9 mouse cellular contexts compared by ENCODE assay signal in genomic region chr5:75121646-75122045, GRCm38 (mm10). TPM values are rescaled to one million over a fixed set of nuclear protein-coding genes. Genes with fewer than 3 reads are reported as not detected.
A peak's percentile ranks its signal among the peaks of the same experiment; 100 is the strongest.
DNase-seq lines count a peak whose midpoint lies in the region.
"Had no signal": no experiment of that assay in that cellular context is flagged by ENCODE, and none has a peak within 500 bp of the region (broad histone marks: within the 10 kb centered on the region; RNA-seq: fewer than 3 reads in every experiment).

No protein-coding gene starts in this region.

- intact Hi-C loops in left cerebral cortex, postnatal 4 days (cut with DNase I): no loop called here
- intact Hi-C loops in left cerebral cortex, postnatal 14 days (cut with DNase I): no loop called here
- intact Hi-C loops in gastrocnemius, postnatal 14 days (cut with DNase I; ENCODE audit: low total_unique reads): no loop called here

- peak; percentile 41 for DNase-seq in adrenal gland, postnatal 14 days
- DNase-seq in adrenal gland, postnatal 4 days (ENCODE audit: low spot score in 2 of 2): no peak
- DNase-seq in left cerebral cortex, postnatal 4 days: peak; percentile 10
- no peak for DNase-seq in left cerebral cortex, postnatal 14 days (ENCODE audit: low spot score in 2 of 2)
- DNase-seq in gastrocnemius, postnatal 14 days: peak; percentile 64
- peak; percentile 8 to 22 for DNase-seq in lung, postnatal 4 days
- no peak for DNase-seq in yolk sac, embryonic 10.5 days (ENCODE audit: low spot score)
- DNase-seq in right cerebral cortex, postnatal 4 days: no peak
- DNase-seq: kidney, postnatal 10 days had no signal

RNA-seq across cellular contexts. Expression of gene Pdgfra, which starts 30.4 kb away (rescaled TPM):
- 26.8 and 33.8 TPM in 2 replicates for total RNA-seq in adrenal gland, postnatal 14 days (2021)
- total RNA-seq in adrenal gland, postnatal 4 days (2021): 10 to 100 TPM; 46.8 to 49.6 TPM
- total RNA-seq in left cerebral cortex, postnatal 4 days (2021): 10 to 100 TPM; 61.5 to 68.4 TPM
- 10 to 100 TPM; 57.0 to 59.8 TPM for total RNA-seq in left cerebral cortex, postnatal 14 days (2021)
- total RNA-seq in gastrocnemius, postnatal 14 days (2021): 10 to 100 TPM; 38.7 to 41.4 TPM

RNA-seq across cellular contexts. Expression of gene Gsx2, which starts 46.2 kb away (rescaled TPM):
- total RNA-seq in adrenal gland, postnatal 14 days (2021): not detected in 2 replicates
- not detected for total RNA-seq in adrenal gland, postnatal 4 days (2021)
- under 1 TPM; 0.85 to 0.98 TPM for total RNA-seq in left cerebral cortex, postnatal 4 days (2021)
- under 1 TPM; 0.40 to 0.51 TPM for total RNA-seq in left cerebral cortex, postnatal 14 days (2021)
- total RNA-seq in gastrocnemius, postnatal 14 days (2021): not detected

Comparison
In these comparisons a context has a peak if more than half of its experiments do, and no peak if none do; other contexts are left out.
1. DNase-seq: peak in adrenal gland, postnatal 14 days (single experiment), left cerebral cortex, postnatal 4 days (single experiment), gastrocnemius, postnatal 14 days (single experiment) and lung, postnatal 4 days (2 of 2); none in adrenal gland, postnatal 4 days (0 of 2), left cerebral cortex, postnatal 14 days (0 of 2), yolk sac, embryonic 10.5 days (single experiment) and right cerebral cortex, postnatal 4 days (single experiment).